In the genomic region with DNA sequence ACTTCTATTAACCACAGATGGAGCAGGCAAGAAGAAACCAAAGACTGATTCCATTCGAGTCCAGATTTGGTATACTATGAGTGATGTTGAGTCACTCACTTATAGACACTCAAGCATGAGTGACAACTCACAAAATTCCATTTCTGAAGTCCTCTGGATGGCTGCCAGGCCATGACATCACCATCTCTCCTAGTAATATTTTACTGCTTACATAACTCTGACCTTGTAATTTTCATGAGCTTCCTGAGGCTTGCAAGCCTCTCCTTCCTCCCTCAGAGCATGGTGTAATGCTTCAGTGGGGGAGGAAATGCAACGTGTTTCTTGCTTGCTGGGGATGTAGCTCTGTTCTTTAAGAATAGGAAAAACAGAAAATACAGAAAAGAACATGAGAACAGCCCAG, we compare ENCODE assay signal across 20 mouse cellular contexts.
DNase-seq lines count a peak whose midpoint lies in the region; ATAC-seq lines count a peak whose summit lies in the region.
"Had no signal": no experiment of that assay in that cellular context is flagged by ENCODE, and none has a peak within 500 bp of the region (broad histone marks: within the 10 kb centered on the region; RNA-seq: fewer than 3 reads in every experiment).

No protein-coding gene starts in this region.

- no peaks in the 10 kb centered on the region for H3K9me3 ChIP-seq in limb, embryonic 13.5 days
- H3K9me3 ChIP-seq in limb, embryonic 10.5 days (replicated peaks): no peaks in the 10 kb centered on the region
- H3K9me3 ChIP-seq: forebrain, embryonic 15.5 days; heart, embryonic 13.5 days; midbrain, embryonic 12.5 days; neural tube, embryonic 13.5 days had no signal

- ATAC-seq in limb, embryonic 13.5 days (ENCODE audit: low FRiP score, low read depth): peak; percentile 59; the same call in 1 of the 2 replicates
- ATAC-seq: forebrain, embryonic 15.5 days; hindbrain, postnatal 0 days had no signal

- H3K27ac ChIP-seq in limb, embryonic 13.5 days: no peak overlapping the region
- H3K27ac ChIP-seq in limb, embryonic 10.5 days: no peak overlapping the region
- H3K27ac ChIP-seq: forebrain, embryonic 15.5 days; gastrocnemius, adult 2 months; heart, embryonic 13.5 days; hindbrain, postnatal 0 days; liver, embryonic 14.5 days; midbrain, embryonic 12.5 days; neural tube, embryonic 13.5 days; stomach, postnatal 0 days had no signal

- WGBS in limb, embryonic 13.5 days: 47% methylated on average over 2 of the region's 2 CpGs
- WGBS in limb, embryonic 10.5 days: 72% methylated on average over 2 of the region's 2 CpGs

- no peaks in the 10 kb centered on the region for H3K27me3 ChIP-seq in limb, embryonic 13.5 days
- no peaks in the 10 kb centered on the region for H3K27me3 ChIP-seq in limb, embryonic 10.5 days (ENCODE audit: low read depth, poor library complexity, severe bottlenecking)
- H3K27me3 ChIP-seq: CH12.LX; forebrain, embryonic 15.5 days; heart, embryonic 13.5 days; midbrain, embryonic 12.5 days; neural tube, embryonic 13.5 days had no signal

- no peak for DNase-seq in limb, embryonic 10.5 days (ENCODE audit: low spot score)
- DNase-seq in adrenal gland, adult 8-10 months: peak; percentile 72
- DNase-seq in kidney, postnatal 10 days: peak; percentile 10
- peak; percentile 17 for DNase-seq in lung, postnatal 36 days
- DNase-seq in spleen, adult 12 weeks (ENCODE audit: low spot score): no peak
- DNase-seq in layer of hippocampus, postnatal 36 days: no peak
- DNase-seq: cerebellum, adult 11 months; gastrocnemius, adult 2 months; heart, adult 11 months; right cerebral cortex, postnatal 14 days had no signal

- peaks cover 25% of the 10 kb centered on the region for H3K4me1 ChIP-seq in limb, embryonic 13.5 days
- H3K4me1 ChIP-seq in limb, embryonic 10.5 days: peaks cover 22% of the 10 kb centered on the region
- H3K4me1 ChIP-seq: forebrain, embryonic 15.5 days; midbrain, embryonic 12.5 days; neural tube, embryonic 13.5 days had no signal

- no peak overlapping the region for H3K9ac ChIP-seq in limb, embryonic 13.5 days
- H3K9ac ChIP-seq: forebrain, embryonic 15.5 days; heart, embryonic 13.5 days; liver, embryonic 14.5 days; midbrain, embryonic 12.5 days; neural tube, embryonic 13.5 days had no signal

- H3K4me3 ChIP-seq in limb, embryonic 13.5 days: no peak overlapping the region
- H3K4me3 ChIP-seq in limb, embryonic 10.5 days: no peak overlapping the region
- H3K4me3 ChIP-seq: erythroblast, embryonic 14.5 days; forebrain, embryonic 15.5 days; gastrocnemius, adult 2 months; heart, embryonic 13.5 days; midbrain, embryonic 12.5 days; neural tube, embryonic 13.5 days had no signal

- H3K36me3 ChIP-seq in limb, embryonic 13.5 days: no peaks in the 10 kb centered on the region
- no peaks in the 10 kb centered on the region for H3K36me3 ChIP-seq in limb, embryonic 10.5 days
- H3K36me3 ChIP-seq: forebrain, embryonic 15.5 days; heart, embryonic 13.5 days; midbrain, embryonic 12.5 days; neural tube, embryonic 13.5 days had no signal

- no peak overlapping the region for H3K4me2 ChIP-seq in limb, embryonic 13.5 days (replicated peaks)
- H3K4me2 ChIP-seq: forebrain, embryonic 15.5 days; heart, embryonic 13.5 days; midbrain, embryonic 12.5 days; neural tube, embryonic 13.5 days had no signal

Comparison
In these comparisons a context has a peak if more than half of its experiments do, and no peak if none do; other contexts are left out.
1. DNase-seq: peak in adrenal gland, adult 8-10 months (single experiment), kidney, postnatal 10 days (single experiment) and lung, postnatal 36 days (single experiment); none in limb, embryonic 10.5 days (single experiment), spleen, adult 12 weeks (single experiment) and layer of hippocampus, postnatal 36 days (0 of 2).